Mouse (Mus musculus) MEL (cell line): ENCODE measurements around the gene Cntnap1. TPM values are rescaled to one million over a fixed set of nuclear protein-coding genes. Genes with fewer than 3 reads are reported as not detected.

Experiments
- DNase-seq: peaks from one replicate; pipeline ENCODE4 v3.0.0; 2011; ENCODE audit warnings: low read depth, low spot score
- H3K27ac ChIP-seq: 2 replicates; pipeline ENCODE4 v1.5.1; 2012; ENCODE audit warnings: low read depth, mild to moderate bottlenecking, control low read depth, low read length, moderate library complexity; ENCODE audit not compliant: control insufficient read depth
- H3K27me3 ChIP-seq, 2 experiments: fragments of 150-350 bp in 1 of 2; sonication (generic) in 1 of 2; 2 replicates each; pipeline ENCODE4 v1.6.1; 2012; ENCODE audit warnings: low read length in 2 of 2, mild to moderate bottlenecking in 2 of 2, improper control_type of control experiment in 1 of 2, moderate library complexity in 1 of 2; ENCODE audit not compliant: insufficient read depth in 2 of 2, control insufficient read depth in 1 of 2
- H3K36me3 ChIP-seq, 2 experiments: 2 replicates each; pipeline ENCODE4 v1.6.1; 2012 to 2014; ENCODE audit warnings: low read length in 2 of 2, improper control_type of control experiment in 1 of 2, inconsistent platforms in 1 of 2, mild to moderate bottlenecking in 1 of 2; ENCODE audit not compliant: insufficient read depth in 2 of 2, control insufficient read depth in 1 of 2
- H3K4me1 ChIP-seq, 2 experiments: fragments of 150-350 bp in 1 of 2; sonication (generic) in 1 of 2; 2 replicates each; pipeline ENCODE4 v1.6.1; 2012; ENCODE audit warnings: low read length in 2 of 2, improper control_type of control experiment in 1 of 2, mild to moderate bottlenecking in 1 of 2; ENCODE audit not compliant: insufficient read depth in 2 of 2, control insufficient read depth in 1 of 2
- H3K4me3 ChIP-seq, 2 experiments: fragments of 150-350 bp in 1 of 2; sonication (generic) in 1 of 2; 2 replicates each; pipeline ENCODE4 v1.5.1; 2012; ENCODE audit warnings: low read depth in 2 of 2, low read length in 2 of 2, mild to moderate bottlenecking in 2 of 2, moderate library complexity in 2 of 2, control low read depth in 1 of 2, improper control_type of control experiment in 1 of 2; ENCODE audit not compliant: control insufficient read depth in 1 of 2, insufficient read depth in 1 of 2
- H3K79me2 ChIP-seq: 2 replicates; pipeline ENCODE4 v1.6.1; 2012; ENCODE audit warnings: mild to moderate bottlenecking, low read length, moderate library complexity; ENCODE audit not compliant: control insufficient read depth, poor library complexity, insufficient read depth
- H3K9ac ChIP-seq: 2 replicates; pipeline ENCODE4 v1.6.1; 2012; ENCODE audit warnings: low read depth, mild to moderate bottlenecking, control low read depth, low read length, moderate library complexity; ENCODE audit not compliant: control insufficient read depth, poor library complexity, severe bottlenecking
- H3K9me3 ChIP-seq: fragments of 150-350 bp; sonication (generic); replicated peaks from 2 replicates; pipeline ENCODE4 v1.6.1; 2012; ENCODE audit warnings: mild to moderate bottlenecking, low read length, improper control_type of control experiment, moderate library complexity; ENCODE audit not compliant: insufficient read depth
- BHLHE40 ChIP-seq: IDR thresholded peaks from 2 replicates; pipeline ENCODE4 v1.6.1; 2012; ENCODE audit warnings: low read depth, mild to moderate bottlenecking, inconsistent platforms, low read length, improper control_type of control experiment, borderline replicate concordance
- CHD1 ChIP-seq: IDR thresholded peaks from 2 replicates; pipeline ENCODE4 v1.6.1; 2012; ENCODE audit warnings: low read depth, mild to moderate bottlenecking, inconsistent platforms, low read length, improper control_type of control experiment
- CHD2 ChIP-seq: IDR thresholded peaks from 2 replicates; pipeline ENCODE4 v1.6.1; 2011; ENCODE audit warnings: low read length, improper control_type of control experiment
- CTCF ChIP-seq, 3 experiments: IDR thresholded peaks in 2 of 3; conservative IDR thresholded peaks in 1 of 3; 2 replicates each; pipeline ENCODE4 v1.5.1; 2011 to 2012; ENCODE audit warnings: low read length in 3 of 3, low read depth in 2 of 3, mild to moderate bottlenecking in 2 of 3, improper control_type of control experiment in 1 of 3, inconsistent platforms in 1 of 3, mixed read lengths in 1 of 3, moderate library complexity in 1 of 3; ENCODE audit not compliant: control insufficient read depth in 1 of 3, insufficient read depth in 1 of 3, poor library complexity in 1 of 3, severe bottlenecking in 1 of 3
- GABPA ChIP-seq: IDR thresholded peaks from 2 replicates; pipeline ENCODE4 v1.6.1; 2012; ENCODE audit warnings: low read depth, mild to moderate bottlenecking, inconsistent platforms, low read length, improper control_type of control experiment, moderate library complexity
- GATA1 ChIP-seq: IDR thresholded peaks from 2 replicates; pipeline ENCODE4 v1.6.1; 2011; ENCODE audit warnings: low read depth, low read length, improper control_type of control experiment
- HCFC1 ChIP-seq: IDR thresholded peaks from 2 replicates; pipeline ENCODE4 v1.6.1; 2012; ENCODE audit warnings: low read depth, mild to moderate bottlenecking, inconsistent platforms, low read length, improper control_type of control experiment, moderate library complexity
- JUND ChIP-seq: IDR thresholded peaks from 2 replicates; pipeline ENCODE4 v1.6.1; 2011; ENCODE audit warnings: low read depth, mild to moderate bottlenecking, improper control_type of control experiment, low read length
- MAX ChIP-seq: IDR thresholded peaks from 2 replicates; pipeline ENCODE4 v1.6.1; 2011; ENCODE audit warnings: low read length, improper control_type of control experiment
- MAZ ChIP-seq: IDR thresholded peaks from 2 replicates; pipeline ENCODE4 v1.6.1; 2012; ENCODE audit warnings: low read depth, mild to moderate bottlenecking, inconsistent platforms, low read length, improper control_type of control experiment
- MEF2A ChIP-seq: IDR thresholded peaks from 2 replicates; pipeline ENCODE4 v1.6.1; 2014; ENCODE audit warnings: low read depth, mild to moderate bottlenecking, inconsistent platforms, low read length, improper control_type of control experiment; ENCODE audit not compliant: poor library complexity, insufficient replicate concordance, severe bottlenecking; ENCODE audit errors: extremely low read depth
- MYB ChIP-seq: IDR thresholded peaks from 2 replicates; pipeline ENCODE4 v1.6.1; 2011; ENCODE audit warnings: mild to moderate bottlenecking, low read depth, low read length, improper control_type of control experiment
- MYC ChIP-seq: IDR thresholded peaks from 2 replicates; pipeline ENCODE4 v1.6.1; 2011; ENCODE audit warnings: low read depth, mild to moderate bottlenecking, low read length, improper control_type of control experiment, moderate library complexity
- NELFE ChIP-seq: IDR thresholded peaks from 2 replicates; pipeline ENCODE4 v1.6.1; 2011; ENCODE audit warnings: low read depth, low read length, improper control_type of control experiment
- POLR2A ChIP-seq, 2 experiments: IDR thresholded peaks; 2 replicates each; pipeline ENCODE4 v1.6.1; 2011 to 2012; ENCODE audit warnings: low read length in 2 of 2, mild to moderate bottlenecking in 2 of 2, control low read depth in 1 of 2, improper control_type of control experiment in 1 of 2, low read depth in 1 of 2, moderate library complexity in 1 of 2; ENCODE audit not compliant: control insufficient read depth in 1 of 2, insufficient read depth in 1 of 2, poor library complexity in 1 of 2
- POLR2AphosphoS2 ChIP-seq: IDR thresholded peaks from 2 replicates; pipeline ENCODE4 v1.6.1; 2011; ENCODE audit warnings: low read length, improper control_type of control experiment
- POLR2AphosphoS5 ChIP-seq: IDR thresholded peaks from 2 replicates; pipeline ENCODE4 v1.6.1; 2012; ENCODE audit warnings: low read depth, borderline replicate concordance, mild to moderate bottlenecking, inconsistent platforms, low read length, moderate library complexity, mixed read lengths
- SMC3 ChIP-seq: IDR thresholded peaks from 2 replicates; pipeline ENCODE4 v1.6.1; 2011; ENCODE audit warnings: low read depth, low read length, improper control_type of control experiment
- TAL1 ChIP-seq: IDR thresholded peaks from 2 replicates; pipeline ENCODE4 v1.6.1; 2012; ENCODE audit warnings: mild to moderate bottlenecking, inconsistent platforms, low read length, moderate library complexity, mixed read lengths
- TCF12 ChIP-seq: IDR thresholded peaks from 2 replicates; pipeline ENCODE4 v1.6.1; 2014; ENCODE audit warnings: low read depth, mild to moderate bottlenecking, inconsistent platforms, low read length, improper control_type of control experiment, moderate library complexity
- USF1 ChIP-seq: IDR thresholded peaks from 2 replicates; pipeline ENCODE4 v1.6.1; 2014; ENCODE audit warnings: low read depth, mild to moderate bottlenecking, inconsistent platforms, low read length, improper control_type of control experiment, moderate library complexity
- USF2 ChIP-seq, 2 experiments: IDR thresholded peaks; 2 replicates each; pipeline ENCODE4 v1.6.1; 2011 to 2012; ENCODE audit warnings: improper control_type of control experiment in 2 of 2, low read length in 2 of 2, borderline replicate concordance in 1 of 2, inconsistent platforms in 1 of 2, low read depth in 1 of 2, mild to moderate bottlenecking in 1 of 2; ENCODE audit not compliant: insufficient read depth in 1 of 2
- ZC3H11A ChIP-seq: IDR thresholded peaks from 2 replicates; pipeline ENCODE4 v1.6.1; 2012; ENCODE audit warnings: low read depth, mild to moderate bottlenecking, inconsistent platforms, low read length, improper control_type of control experiment
- ZKSCAN1 ChIP-seq: IDR thresholded peaks from 2 replicates; pipeline ENCODE4 v1.6.1; 2012; ENCODE audit warnings: low read depth, mild to moderate bottlenecking, inconsistent platforms, low read length, improper control_type of control experiment, moderate library complexity
- ZMIZ1 ChIP-seq: IDR thresholded peaks from 2 replicates; pipeline ENCODE4 v1.6.1; 2012; ENCODE audit warnings: low read depth, mild to moderate bottlenecking, inconsistent platforms, low read length, improper control_type of control experiment, moderate library complexity
- polyA plus RNA-seq, 2 experiments: library from polyadenylated mRNA; stranded (reverse) in 1 of 2; unstranded in 1 of 2; fragments of >175 nt in 1 of 2; fragments of >200 nt in 1 of 2; gene quantifications; 2 replicates each; pipeline versions ENCODE4 v1.2.1 to v1.2.4; 2012; ENCODE audit warnings: low replicate concordance in 2 of 2, low read depth in 1 of 2; ENCODE audit not compliant: insufficient read length in 2 of 2, insufficient read depth in 1 of 2, missing spikeins in 1 of 2
- total RNA-seq: library from RNA; depleted of rRNA; stranded (reverse); fragments of 300-350 nt; gene quantifications from 2 replicates; pipeline ENCODE4 v1.2.3, GENCODE M21; 2012

Gene Cntnap1
- total and polyA plus RNA-seq, 3 experiments: 0.01 TPM; not detected in 2

DNA sequence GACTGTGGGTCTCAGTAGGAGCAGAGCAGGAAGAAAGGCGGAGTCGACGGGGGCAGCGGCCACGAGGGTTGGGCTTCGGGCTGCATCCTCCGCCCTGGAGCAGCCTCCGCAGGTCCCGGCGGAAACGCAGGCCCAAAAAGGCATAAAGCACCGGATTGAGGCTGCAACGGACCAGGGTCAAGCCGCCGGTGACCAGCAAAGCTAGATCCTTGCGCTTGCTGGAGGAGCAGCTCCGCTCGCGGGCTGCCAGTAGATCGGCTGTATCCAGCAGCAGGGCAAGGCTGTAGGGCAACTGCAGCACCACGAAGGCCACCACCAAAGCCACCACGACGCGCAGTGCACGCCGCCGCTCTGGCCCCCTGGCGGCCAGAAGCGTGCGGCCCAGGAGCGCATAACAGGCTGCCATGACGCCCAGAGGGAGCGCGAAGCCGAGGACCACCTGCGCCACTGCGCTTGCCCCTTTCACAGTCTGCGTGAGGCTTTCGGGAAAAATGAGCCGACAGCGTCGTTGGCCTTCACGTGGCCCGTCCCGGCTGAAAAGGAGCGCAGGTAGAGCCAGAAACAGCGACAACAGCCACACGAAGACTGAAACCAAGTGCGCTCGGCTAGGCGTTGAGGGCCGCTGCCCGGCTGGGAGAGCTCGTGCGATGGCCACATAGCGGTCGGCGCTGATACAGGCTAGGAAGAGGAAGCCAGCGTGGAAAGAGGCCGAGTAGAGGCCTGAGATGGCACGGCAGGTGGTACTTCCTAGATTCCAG lies 3.5 kb downstream of the Cntnap1 start:
- no peaks in the 10 kb centered on the region for H3K9me3 ChIP-seq
- peak; percentile 54 for DNase-seq
- H3K9ac ChIP-seq: no peak overlapping the region
- no peaks in the 10 kb centered on the region; the same call in 1 of the 2 replicates for H3K79me2 ChIP-seq
- peaks cover 0 to 4% of the 10 kb centered on the region in 2 experiments; a peak in 2 of 4 replicates for H3K27me3 ChIP-seq
- H3K27ac ChIP-seq: no peak overlapping the region
- peaks cover 0 to 19% of the 10 kb centered on the region in 2 experiments; a peak in 2 of 4 replicates for H3K4me1 ChIP-seq
- H3K36me3 ChIP-seq: peaks cover 0 to 6% of the 10 kb centered on the region in 2 experiments; a peak in 2 of 4 replicates
- H3K4me3 ChIP-seq: no peak overlapping the region
- TF ChIP-seq USF2 (IDR thresholded peaks at IDR 0.05; ENCODE audit: borderline replicate concordance in 1 of 2, insufficient read depth in 1 of 2, low read depth in 1 of 2, low read length in 2 of 2) (no peak), MEF2A (no peak), GABPA (no peak), TCF12 (no peak), HCFC1 (no peak), USF1 (no peak), GATA1 (no peak), ZC3H11A (0 out of 2 replicates have a peak, but pooled peaks have one; percentile 2), SMC3 (peak; percentile 72), CTCF (IDR thresholded peaks at IDR 0.05 in 2 of 3, conservative IDR thresholded peaks at IDR 0.05 in 1 of 3; ENCODE audit: control insufficient read depth in 1 of 3, insufficient read depth in 1 of 3, low read depth in 2 of 3, low read length in 3 of 3, poor library complexity in 1 of 3, severe bottlenecking in 1 of 3) (peak; percentile 23 to 72 (median 67); a peak in 4 of 6 replicates)
- TF ChIP-seq, all 39 proteins: peak for 3

GRCm38 (mm10) chr11:101174389-101174745 lies 4.0 kb downstream of the Cntnap1 start:
- peaks cover 0 to 4% of the 10 kb centered on the region in 2 experiments; a peak in 2 of 4 replicates for H3K27me3 ChIP-seq
- H3K4me1 ChIP-seq: peaks cover 0 to 19% of the 10 kb centered on the region in 2 experiments; a peak in 2 of 4 replicates
- peaks cover 0 to 6% of the 10 kb centered on the region in 2 experiments; a peak in 2 of 4 replicates for H3K36me3 ChIP-seq
- no peak for DNase-seq
- no peak for TF ChIP-seq MAZ
- TF ChIP-seq NELFE: no peak
- TF ChIP-seq MAX: no peak
- TF ChIP-seq POLR2A (IDR thresholded peaks at IDR 0.05; ENCODE audit: control insufficient read depth in 1 of 2, insufficient read depth in 1 of 2, low read depth in 1 of 2, low read length in 2 of 2, poor library complexity in 1 of 2): no peak
- no peak for TF ChIP-seq POLR2AphosphoS2
- TF ChIP-seq JUND: no peak
- TF ChIP-seq CHD2: no peak
- TF ChIP-seq ZMIZ1: no peak
- no peak for TF ChIP-seq CHD1
- no peak for TF ChIP-seq CTCF (IDR thresholded peaks at IDR 0.05 in 2 of 3, conservative IDR thresholded peaks at IDR 0.05 in 1 of 3; ENCODE audit: control insufficient read depth in 1 of 3, insufficient read depth in 1 of 3, low read depth in 2 of 3, low read length in 3 of 3, poor library complexity in 1 of 3, severe bottlenecking in 1 of 3)
- no peak for TF ChIP-seq BHLHE40
- TF ChIP-seq TAL1: no peak
- no peak for TF ChIP-seq MYC
- TF ChIP-seq MYB: no peak
- no peak for TF ChIP-seq ZKSCAN1
- TF ChIP-seq USF2 (IDR thresholded peaks at IDR 0.05; ENCODE audit: borderline replicate concordance in 1 of 2, insufficient read depth in 1 of 2, low read depth in 1 of 2, low read length in 2 of 2): no peak
- TF ChIP-seq ZC3H11A: no peak
- no peak for TF ChIP-seq POLR2AphosphoS5
- no peak for TF ChIP-seq HCFC1
- H3K79me2 ChIP-seq: no peaks in the 10 kb centered on the region; the same call in 1 of the 2 replicates
- H3K4me3 ChIP-seq: no peak overlapping the region
- H3K9me3 ChIP-seq: no peaks in the 10 kb centered on the region
- H3K27ac ChIP-seq: no peak overlapping the region
- H3K9ac ChIP-seq: no peak overlapping the region
